ENCODE assay signal across 13 mouse cellular contexts in the genomic region with DNA sequence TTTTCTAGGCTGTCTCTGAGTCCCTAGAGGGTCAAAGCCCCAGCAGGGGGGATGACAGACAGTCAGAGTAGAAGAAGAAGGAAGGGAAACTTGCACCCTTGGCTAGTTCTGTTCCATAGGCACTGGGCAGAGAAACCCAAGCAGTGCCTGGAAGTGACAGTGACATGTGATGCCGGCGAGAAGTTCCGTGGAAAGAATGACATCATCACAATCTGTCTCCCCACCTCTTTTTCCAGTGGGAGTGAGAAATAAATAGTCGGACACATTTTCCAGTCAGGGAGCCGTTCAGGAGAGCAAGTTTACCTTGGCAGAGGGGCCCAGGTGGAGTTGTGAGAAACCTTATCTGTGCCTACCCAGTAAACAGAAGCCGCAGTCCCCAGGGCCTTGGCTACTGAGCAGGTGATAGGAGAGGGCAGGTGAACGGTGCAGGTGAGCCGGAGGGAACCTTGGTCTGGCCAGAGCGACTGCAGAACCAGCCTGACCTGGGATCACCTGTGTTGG. TPM values are rescaled to one million over a fixed set of nuclear protein-coding genes. Genes with fewer than 3 reads are reported as not detected.
DNase-seq lines count a peak whose midpoint lies in the region; ATAC-seq lines count a peak whose summit lies in the region.
"Had no signal": no experiment of that assay in that cellular context is flagged by ENCODE, and none has a peak within 500 bp of the region (broad histone marks: within the 10 kb centered on the region; RNA-seq: fewer than 3 reads in every experiment).

No protein-coding gene starts in this region.

- H3K36me3 ChIP-seq in embryonic facial prominence, embryonic 14.5 days (ENCODE audit: control insufficient read depth, insufficient read depth, low read length): no peaks in the 10 kb centered on the region
- H3K36me3 ChIP-seq in embryonic facial prominence, embryonic 10.5 days (replicated peaks): no peaks in the 10 kb centered on the region
- no peaks in the 10 kb centered on the region for H3K36me3 ChIP-seq in stomach, embryonic 14.5 days (ENCODE audit: control insufficient read depth, insufficient read depth, low read length)
- H3K36me3 ChIP-seq: neural tube, embryonic 12.5 days had no signal

- no peaks in the 10 kb centered on the region for H3K27me3 ChIP-seq in embryonic facial prominence, embryonic 14.5 days (replicated peaks; ENCODE audit: control insufficient read depth, insufficient read depth, low read length)
- H3K27me3 ChIP-seq in embryonic facial prominence, embryonic 10.5 days (replicated peaks; ENCODE audit: low read depth, poor library complexity, severe bottlenecking): 0 out of 2 replicates have a peak, but pooled peaks cover 4% of the 10 kb centered on the region
- H3K27me3 ChIP-seq in stomach, embryonic 14.5 days (ENCODE audit: control insufficient read depth, insufficient read depth, low read length): no peaks in the 10 kb centered on the region
- H3K27me3 ChIP-seq: neural tube, embryonic 12.5 days had no signal

- H3K9ac ChIP-seq in embryonic facial prominence, embryonic 14.5 days (ENCODE audit: low read depth, low read length): no peak overlapping the region
- H3K9ac ChIP-seq in stomach, embryonic 14.5 days (replicated peaks; ENCODE audit: low read depth, low read length): no peak overlapping the region
- H3K9ac ChIP-seq: neural tube, embryonic 12.5 days had no signal

- no peak overlapping the region for H3K4me3 ChIP-seq in embryonic facial prominence, embryonic 14.5 days (ENCODE audit: low read depth, low read length)
- H3K4me3 ChIP-seq in embryonic facial prominence, embryonic 10.5 days: no peak overlapping the region
- H3K4me3 ChIP-seq in stomach, embryonic 14.5 days (ENCODE audit: low read depth, low read length): no peak overlapping the region
- H3K4me3 ChIP-seq: erythroblast, embryonic 14.5 days; neural tube, embryonic 12.5 days had no signal

- 68% methylated on average over 9 of the region's 9 CpGs for WGBS in embryonic facial prominence, embryonic 14.5 days
- WGBS in embryonic facial prominence, embryonic 10.5 days: 79% methylated on average over 9 of the region's 9 CpGs
- WGBS in stomach, embryonic 14.5 days: 49% methylated on average over 9 of the region's 9 CpGs

- no peaks in the 10 kb centered on the region for H3K4me1 ChIP-seq in embryonic facial prominence, embryonic 14.5 days (ENCODE audit: control insufficient read depth, insufficient read depth, low read length)
- no peaks in the 10 kb centered on the region for H3K4me1 ChIP-seq in embryonic facial prominence, embryonic 10.5 days
- H3K4me1 ChIP-seq in stomach, embryonic 14.5 days (ENCODE audit: control insufficient read depth, insufficient read depth, low read length): 0 out of 2 replicates have a peak, but pooled peaks cover 3% of the 10 kb centered on the region
- H3K4me1 ChIP-seq: neural tube, embryonic 12.5 days had no signal

- no peak overlapping the region for H3K27ac ChIP-seq in embryonic facial prominence, embryonic 14.5 days (replicated peaks; ENCODE audit: low read depth, low read length)
- H3K27ac ChIP-seq in embryonic facial prominence, embryonic 10.5 days (replicated peaks): no peak overlapping the region
- H3K27ac ChIP-seq in stomach, embryonic 14.5 days (ENCODE audit: low read length): no peak overlapping the region
- H3K27ac ChIP-seq: neural tube, embryonic 12.5 days had no signal

- no peaks in the 10 kb centered on the region for H3K9me3 ChIP-seq in embryonic facial prominence, embryonic 14.5 days (ENCODE audit: control insufficient read depth, low read length)
- H3K9me3 ChIP-seq in embryonic facial prominence, embryonic 10.5 days: no peaks in the 10 kb centered on the region
- no peaks in the 10 kb centered on the region for H3K9me3 ChIP-seq in stomach, embryonic 14.5 days (ENCODE audit: control insufficient read depth, low read depth, low read length)
- H3K9me3 ChIP-seq: neural tube, embryonic 12.5 days had no signal

- peak; percentile 74; the same call in 1 of the 2 replicates for ATAC-seq in embryonic facial prominence, embryonic 14.5 days (ENCODE audit: low read depth)
- ATAC-seq in inflammation-experienced regulatory T-cells, adult 6 months: peak; percentile 24
- ATAC-seq in stomach, embryonic 14.5 days (ENCODE audit: insufficient number of reproducible peaks, insufficient read depth, low FRiP score, low read depth): peak; percentile 83

- DNase-seq in embryonic facial prominence, embryonic 14.5 days (ENCODE audit: low spot score): peak; percentile 59
- DNase-seq in embryonic facial prominence, embryonic 10.5 days (ENCODE audit: low spot score): no peak
- peak; percentile 18 for DNase-seq in right cerebral cortex, adult 18-20 months
- DNase-seq in right cerebral cortex, postnatal 14 days: no peak
- no peak for DNase-seq in natural killer cell, adult 2 months (ENCODE audit: low spot score in 2 of 2)
- no peak for DNase-seq in thymus, adult 18-20 months
- DNase-seq: cerebellum, adult 8-10 months; gastrocnemius, postnatal 25 days; kidney, adult 11 months had no signal

- no peak overlapping the region for H3K4me2 ChIP-seq in embryonic facial prominence, embryonic 14.5 days (ENCODE audit: low read depth, low read length)
- H3K4me2 ChIP-seq in stomach, embryonic 14.5 days (replicated peaks; ENCODE audit: low read depth, low read length): no peak overlapping the region
- H3K4me2 ChIP-seq: neural tube, embryonic 12.5 days had no signal

RNA-seq across cellular contexts. Expression of a gene that starts 14.1 kb away (rescaled TPM):
- polyA plus RNA-seq in embryonic facial prominence, embryonic 14.5 days (2014; fragmentation: Nextera tagmentation; extraction: Ambion mirVana): 3.2 and 3.5 TPM in 2 replicates
- polyA plus RNA-seq in embryonic facial prominence, embryonic 10.5 days (2016; fragmentation: Nextera tagmentation; extraction: Ambion mirVana): 2.1 and 2.2 TPM in 2 replicates
- 10 to 100 TPM; 21.0 to 45.8 (median 30.0) TPM for polyA plus RNA-seq in inflammation-experienced regulatory T-cells, adult 6 months (2017; shearing (Covaris generic))
- polyA plus RNA-seq in stomach, embryonic 14.5 days (2014; fragmentation: Nextera tagmentation; extraction: Ambion mirVana): 4.6 and 5.1 TPM in 2 replicates

Comparison
In these comparisons a context has a peak if more than half of its experiments do, and no peak if none do; other contexts are left out.
1. DNase-seq: peak in embryonic facial prominence, embryonic 14.5 days (single experiment) and right cerebral cortex, adult 18-20 months (single experiment); none in embryonic facial prominence, embryonic 10.5 days (single experiment), right cerebral cortex, postnatal 14 days (single experiment), natural killer cell, adult 2 months (0 of 2) and thymus, adult 18-20 months (0 of 2).
2. ATAC-seq: peak in every context shown above with its lines; median percentile 83 in stomach, embryonic 14.5 days; 74 in embryonic facial prominence, embryonic 14.5 days; 24 in inflammation-experienced regulatory T-cells, adult 6 months.